Mouse (Mus musculus): ENCODE data around the gene Cpne6.

Gene Cpne6

GRCm38 (mm10) chr14:55551347-55551746 is 41.1 kb downstream of the Cpne6 start:
- no peak for DNase-seq (ENCODE audit: low read depth, low spot score)

GRCm38 (mm10) chr14:55551794-55552193 is 41.5 kb downstream of the Cpne6 start:
- no peak for DNase-seq (ENCODE audit: low read depth, low spot score)

DNA sequence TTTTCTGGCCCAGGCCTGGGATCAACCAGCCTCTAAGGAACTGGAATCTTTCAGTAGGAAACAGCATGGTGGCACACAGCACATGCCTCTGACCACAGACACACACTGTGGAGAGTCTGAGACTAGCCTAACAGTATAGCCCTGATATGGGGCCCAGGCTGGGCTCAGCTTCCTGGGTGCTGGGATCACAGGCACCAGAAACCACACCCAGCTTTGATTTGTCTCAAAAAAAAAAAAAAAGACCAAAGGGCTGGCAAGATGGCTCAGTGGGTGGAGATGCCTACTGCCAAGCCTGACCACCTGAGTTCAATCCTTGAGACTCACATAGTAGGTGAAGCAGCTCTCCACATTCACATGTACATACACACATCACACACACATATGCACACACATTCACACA is 44.4 kb downstream of the Cpne6 start:
- DNase-seq (ENCODE audit: low read depth, low spot score), result no peak

- no peak for DNase-seq (ENCODE audit: low read depth, low spot score)
Measured at GRCm38 (mm10) chr14:55555788-55556187, 45.5 kb downstream of the Cpne6 start.

GRCm38 (mm10) chr14:55557003-55557402 is 46.8 kb downstream of the Cpne6 start:
- peak; percentile 88 for DNase-seq (ENCODE audit: low read depth, low spot score)

DNA sequence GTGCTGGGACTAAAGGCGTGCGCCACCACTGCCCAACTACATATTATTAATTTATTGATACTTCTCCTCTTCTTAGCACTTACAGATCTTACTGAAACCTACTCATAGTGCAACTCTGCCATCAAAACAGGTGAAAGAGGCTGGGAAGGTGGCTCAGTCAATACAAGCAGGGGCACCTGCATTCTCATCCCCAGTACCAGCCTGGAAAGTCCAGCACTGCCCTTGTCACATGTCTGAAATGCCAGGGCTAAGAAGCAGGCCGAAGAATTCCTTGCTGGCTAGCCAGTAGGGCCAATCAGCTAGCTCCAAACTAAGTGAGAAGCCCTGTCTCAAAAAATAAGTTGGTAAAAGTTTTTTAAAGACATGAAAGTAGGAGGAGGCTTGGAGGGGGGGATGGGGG is 47.3 kb downstream of the Cpne6 start:
- no peak for DNase-seq (ENCODE audit: low read depth, low spot score)

GRCm38 (mm10) chr14:55558740-55559448 is 48.6 kb downstream of the Cpne6 start:
- no peak for DNase-seq (ENCODE audit: low read depth, low spot score)

DNA sequence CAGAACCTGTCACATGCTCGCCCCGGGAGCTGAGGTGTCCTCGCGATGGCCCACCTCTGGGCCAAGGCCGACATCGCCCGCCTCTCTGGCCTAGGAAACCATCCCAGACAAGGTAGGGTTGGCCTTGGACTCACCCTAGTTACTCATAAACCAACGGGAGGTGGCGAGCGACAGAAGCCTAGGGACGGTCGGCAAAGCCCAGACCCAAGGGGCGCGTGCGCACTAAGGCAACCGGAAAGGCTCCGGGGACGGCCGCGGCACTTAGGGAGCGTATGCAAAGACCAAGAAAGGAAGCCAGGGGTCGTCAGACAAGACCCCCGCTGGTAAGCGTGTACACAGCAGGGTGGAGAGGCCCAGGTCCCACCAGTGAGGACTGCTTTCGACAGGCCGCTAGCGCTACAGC is 49.6 kb downstream of the Cpne6 start, which contains the start of gene Dcaf11:
TSS of gene Dcaf11 (plus strand) at position 208 of the 403 bp plus-strand sequence.
- peak; percentile 91 for DNase-seq (ENCODE audit: low read depth, low spot score)

GRCm38 (mm10) chr14:55560202-55561073 is 50.2 kb downstream of the Cpne6 start, which contains the start of gene A730061H03Rik:
A730061H03Rik (minus strand) TSS chr14:55560406.
- peak; percentile 98 for DNase-seq (ENCODE audit: low read depth, low spot score)

GRCm38 (mm10) chr14:55561860-55562259 is 51.6 kb downstream of the Cpne6 start:
- DNase-seq (ENCODE audit: low read depth, low spot score), result no peak

DNA sequence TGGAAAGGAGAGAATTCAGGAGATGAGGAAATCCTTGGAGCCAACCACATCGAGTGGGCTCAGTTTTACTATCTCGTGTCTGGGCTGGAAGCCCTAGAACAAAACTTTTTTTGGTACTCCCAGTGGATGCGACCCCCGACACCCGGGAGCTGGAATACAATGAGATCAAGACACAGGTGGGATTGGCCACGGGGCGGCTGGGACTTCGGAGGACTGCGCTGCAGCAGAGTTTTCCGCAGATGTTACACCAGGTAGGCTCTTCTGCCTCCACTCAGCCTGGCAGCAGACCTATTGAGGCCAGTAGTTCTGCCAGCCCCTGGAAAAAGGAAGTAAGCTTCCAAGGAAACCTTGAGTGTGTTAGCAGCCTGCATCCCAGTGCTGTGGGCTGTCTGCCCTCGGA is 53.0 kb downstream of the Cpne6 start:
- no peak for DNase-seq (ENCODE audit: low read depth, low spot score)

GRCm38 (mm10) chr14:55565748-55566147 is 55.5 kb downstream of the Cpne6 start:
- DNase-seq (ENCODE audit: low read depth, low spot score), result no peak
